Mouse (Mus musculus) bone marrow, adult 2 months (tissue): Measurements from ENCODE around the gene Hoxb8. TPM values are rescaled to one million over a fixed set of nuclear protein-coding genes. Genes with fewer than 3 reads are reported as not detected.

ENCODE experiments used
- H3K27ac ChIP-seq: fragments of 200-500 bp; 2 replicates; pipeline ENCODE4 v1.5.1; 2012; ENCODE audit warnings: low read depth, mild to moderate bottlenecking, control low read depth, inconsistent platforms, low read length; ENCODE audit not compliant: control insufficient read depth, poor library complexity, insufficient read depth
- H3K4me1 ChIP-seq: fragments of 200-500 bp; 2 replicates; pipeline ENCODE4 v1.6.1; 2011; ENCODE audit warnings: low read length; ENCODE audit not compliant: control insufficient read depth, insufficient read depth
- H3K4me3 ChIP-seq: fragments of 200-500 bp; replicated peaks from 2 replicates; pipeline ENCODE3; 2011; ENCODE audit warnings: mild to moderate bottlenecking, low read depth, low read length, control low read depth; ENCODE audit not compliant: control insufficient read depth
- CTCF ChIP-seq: fragments of 200-500 bp; IDR thresholded peaks from 2 replicates; pipeline ENCODE4 v1.5.1; 2011; ENCODE audit warnings: low read length, control low read depth; ENCODE audit not compliant: control insufficient read depth, insufficient read depth
- POLR2A ChIP-seq: fragments of 200-500 bp; IDR thresholded peaks from 2 replicates; pipeline ENCODE4 v1.6.1; 2011; ENCODE audit warnings: low read depth, mild to moderate bottlenecking, control low read depth, low read length, borderline replicate concordance; ENCODE audit not compliant: control insufficient read depth
- WGBS: fragments of 180-500 bp; shearing (Covaris S2); methylation state at CpG from one replicate; pipeline ENCODE4 v1.1.7; 2018; 5-methylcytosine and 5-hydroxymethylcytosine counted together
- polyA plus RNA-seq: library from polyadenylated mRNA; stranded (reverse); fragments of >200 nt; gene quantifications from 2 replicates; pipeline ENCODE4 v1.2.4, GENCODE M21; 2011; ENCODE audit warnings: low replicate concordance; ENCODE audit not compliant: missing spikeins, insufficient read depth, insufficient read length

Hoxb8 gene
- polyA plus RNA-seq, 1 experiment = 0.75 TPM

- Histone ChIP-seq H3K4me3 (no peak overlapping the region), H3K27ac (no peak overlapping the region), H3K4me1 (no peaks in the 10 kb centered on the region)
- TF ChIP-seq POLR2A (no peak), CTCF (no peak)
- 39% methylated on average over 8 of the region's 8 CpGs for WGBS
Measured at GRCm38 (mm10) chr11:96280399-96281378, 1.0 kb upstream of the Hoxb8 start.

- H3K27ac ChIP-seq = no peak overlapping the region
- WGBS = 15% methylated on average over 18 of the region's 18 CpGs
- H3K4me3 ChIP-seq = no peak overlapping the region
- no peaks in the 10 kb centered on the region for H3K4me1 ChIP-seq
- TF ChIP-seq CTCF (no peak), POLR2A (no peak)
Measured at GRCm38 (mm10) chr11:96281396-96281795, 309 bp upstream of the Hoxb8 start.

- WGBS = 3% methylated on average over 49 of the region's 49 CpGs
Measured at GRCm38 (mm10) chr11:96282795-96283430, 1.2 kb downstream of the Hoxb8 start.

GRCm38 (mm10) chr11:96284041-96284749, 2.5 kb downstream of the Hoxb8 start:
- H3K4me3 ChIP-seq = no peak overlapping the region
- under 1% methylated on average over 49 of the region's 49 CpGs for WGBS
- no peak overlapping the region for H3K27ac ChIP-seq
- H3K4me1 ChIP-seq = no peaks in the 10 kb centered on the region
- TF ChIP-seq POLR2A = no peak
- TF ChIP-seq CTCF = no peak

More at GRCm38 (mm10) chr11:96282795-96283430, 1.2 kb downstream of the Hoxb8 start:
- Histone ChIP-seq H3K4me1 (no peaks in the 10 kb centered on the region), H3K27ac (no peak overlapping the region), H3K4me3 (no peak overlapping the region)
- TF ChIP-seq CTCF (no peak), POLR2A (no peak)

- no peak overlapping the region for H3K4me3 ChIP-seq
- H3K27ac ChIP-seq = no peak overlapping the region
- 5% methylated on average over 35 of the region's 37 CpGs for WGBS
- TF ChIP-seq POLR2A (no peak), CTCF (no peak)
- no peaks in the 10 kb centered on the region for H3K4me1 ChIP-seq
Measured at GRCm38 (mm10) chr11:96284774-96285734, 3.3 kb downstream of the Hoxb8 start.

- whole genome bisulfite sequencing = 1% methylated on average over 43 of the region's 43 CpGs
- TF ChIP-seq CTCF (no peak), POLR2A (no peak)
- Histone ChIP-seq H3K4me3 (no peak within 1 kb of the TSS), H3K27ac (no peak within 1 kb of the TSS), H3K4me1 (no peaks in the 10 kb centered on the region)
Measured at GRCm38 (mm10) chr11:96285771-96286738, 4.3 kb downstream of the Hoxb8 start, which contains the start of gene Hoxb7. Gene Hoxb7 (plus strand): TSS chr11:96286623.
